Mouse (Mus musculus) G1E (cell line): ENCODE results near the gene Gtpbp8. TPM values are rescaled to one million over a fixed set of nuclear protein-coding genes. Genes with fewer than 3 reads are reported as not detected.

Experiments used
- ATAC-seq: 2 replicates; pipeline ENCODE4 v1.8.0; 2016; ENCODE audit warnings: mild to moderate bottlenecking; ENCODE audit not compliant: insufficient number of reproducible peaks, poor library complexity, low FRiP score, severe bottlenecking; ENCODE audit errors: extremely low read depth
- DNase-seq: peaks from one replicate; pipeline ENCODE4 v3.0.0; 2012; ENCODE audit warnings: low spot score
- H3K27me3 ChIP-seq: 2 replicates; pipeline ENCODE4 v1.6.1; 2012; ENCODE audit warnings: mild to moderate bottlenecking, low read length, inconsistent platforms; ENCODE audit not compliant: insufficient read depth
- H3K36me3 ChIP-seq: replicated peaks from 2 replicates; pipeline ENCODE3; 2012; ENCODE audit warnings: mild to moderate bottlenecking, inconsistent platforms
- H3K4me1 ChIP-seq: 2 replicates; pipeline ENCODE4 v1.6.1; 2012; ENCODE audit warnings: low read depth, low read length, inconsistent platforms, mixed read lengths; ENCODE audit not compliant: insufficient read depth
- H3K4me3 ChIP-seq: 2 replicates; pipeline ENCODE4 v1.5.1; 2012; ENCODE audit warnings: low read depth, mild to moderate bottlenecking, inconsistent platforms, low read length, moderate library complexity, mixed read lengths
- H3K9me3 ChIP-seq: replicated peaks from 2 replicates; pipeline ENCODE4 v1.6.1; 2012; ENCODE audit warnings: inconsistent platforms
- CTCF ChIP-seq: IDR thresholded peaks from 2 replicates; pipeline ENCODE4 v1.5.1; 2012; ENCODE audit warnings: low read depth, low read length, inconsistent platforms, mixed read lengths
- GATA1 ChIP-seq: IDR thresholded peaks from 2 replicates; pipeline ENCODE4 v1.6.1; 2012; ENCODE audit warnings: borderline replicate concordance, low read length, inconsistent platforms, mixed read lengths
- GATA2 ChIP-seq: IDR thresholded peaks from 2 replicates; pipeline ENCODE4 v1.6.1; 2012; ENCODE audit warnings: low read depth, low read length, inconsistent platforms, borderline replicate concordance
- POLR2AphosphoS5 ChIP-seq: IDR thresholded peaks from 2 replicates; pipeline ENCODE4 v1.6.1; 2012; ENCODE audit warnings: low read depth, low read length, inconsistent platforms; ENCODE audit not compliant: insufficient replicate concordance
- TAL1 ChIP-seq: conservative IDR thresholded peaks from 2 replicates; pipeline ENCODE4 v1.6.1; 2012; ENCODE audit warnings: low read depth, low read length, inconsistent platforms, mixed read lengths
- polyA plus RNA-seq: library from polyadenylated mRNA; stranded (reverse); fragments of >175 nt; gene quantifications from 2 replicates; pipeline ENCODE4 v1.2.3, GENCODE M21; 2012
- total RNA-seq, 2 experiments: library from RNA; stranded (forward) in 1 of 2; stranded (reverse) in 1 of 2; fragments of 200-1000 nt in 1 of 2; fragments of >200 nt in 1 of 2; fragmentation: Nextera tagmentation in 1 of 2; gene quantifications; 2 replicates each; pipeline ENCODE4 v1.2.3; 2014 to 2017

The Gtpbp8 gene
- total RNA-seq (2014; fragmentation: Nextera tagmentation) (34.3 and 41.9 TPM in 2 replicates), total RNA-seq (2017) (26.6 and 32.2 TPM in 2 replicates), polyA plus RNA-seq (26.4 and 36.5 TPM in 2 replicates)

DNA sequence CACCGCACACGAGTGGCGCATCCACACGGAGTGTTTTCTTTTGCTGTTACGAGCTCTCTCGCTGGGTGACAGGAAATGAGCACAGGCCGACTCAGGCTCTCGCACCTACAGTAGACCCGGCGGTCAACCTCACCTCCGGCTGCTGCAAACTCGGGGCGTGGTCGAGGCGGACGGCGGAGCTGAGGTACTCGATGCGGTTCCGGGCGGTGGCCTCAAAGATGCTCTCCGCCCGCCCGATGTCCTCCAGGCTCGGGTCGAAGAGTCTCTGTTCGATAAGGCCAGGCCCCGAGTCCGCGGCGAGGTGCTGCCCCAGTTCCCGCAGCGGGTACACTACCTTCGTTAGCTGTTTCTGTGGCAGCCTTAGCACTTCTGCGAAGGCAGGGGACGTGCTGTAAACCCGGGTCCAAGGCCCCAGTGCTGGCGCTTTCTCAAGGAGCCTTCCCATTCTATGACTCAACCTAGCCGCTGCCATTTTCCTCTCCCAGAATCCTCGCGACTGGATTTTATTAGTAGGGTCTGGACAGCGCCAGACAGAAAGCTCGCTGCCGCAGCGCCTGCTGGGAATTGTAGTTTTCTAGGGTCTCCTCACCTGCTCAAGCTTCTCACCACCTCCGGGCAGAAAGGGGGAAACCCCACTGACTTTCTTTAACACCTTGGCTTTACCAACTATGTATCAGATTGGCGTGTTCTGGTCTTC, at the start of gene Gtpbp8:
Gene Gtpbp8 (minus strand): TSS at position 498 of the 697 bp plus-strand sequence.
- no peaks in the 10 kb centered on the region for H3K9me3 ChIP-seq
- ATAC-seq (peak; percentile 86), DNase-seq (peak; percentile 79)
- H3K36me3 ChIP-seq: peaks cover 20% of the 10 kb centered on the region
- peak within 1 kb of the TSS; percentile 78 for H3K4me3 ChIP-seq
- H3K4me1 ChIP-seq: peaks cover 30% of the 10 kb centered on the region
- no peak for TF ChIP-seq GATA2
- no peak for TF ChIP-seq GATA1
- TF ChIP-seq POLR2AphosphoS5: no peak
- TF ChIP-seq CTCF: no peak
- no peak for TF ChIP-seq TAL1
- no peaks in the 10 kb centered on the region; the same call in 1 of the 2 replicates for H3K27me3 ChIP-seq

DNA sequence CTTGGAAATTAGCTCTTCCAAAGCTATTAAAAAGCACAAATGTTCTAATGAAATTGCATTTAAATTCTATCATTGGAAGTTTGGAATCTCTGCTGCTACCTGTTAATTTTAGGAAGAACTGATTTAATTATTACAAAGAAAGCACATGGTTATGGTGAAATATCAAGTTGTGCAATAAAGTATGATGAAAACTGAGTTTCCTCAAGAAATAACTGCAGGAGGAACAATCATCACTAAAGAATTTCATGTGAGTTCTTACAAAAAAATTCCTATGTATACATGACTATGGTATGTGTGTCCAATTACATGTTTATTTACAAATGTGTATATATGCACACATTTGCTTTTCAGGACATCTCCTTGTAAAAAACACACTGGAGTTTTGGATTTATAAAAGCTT, 48.3 kb upstream of the Gtpbp8 start:
- Histone ChIP-seq H3K9me3 (no peaks in the 10 kb centered on the region), H3K4me3 (no peak overlapping the region), H3K27me3 (no peaks in the 10 kb centered on the region), H3K4me1 (no peaks in the 10 kb centered on the region), H3K36me3 (no peaks in the 10 kb centered on the region)
- no peak for ATAC-seq
- TF ChIP-seq CTCF: no peak
- TF ChIP-seq TAL1: no peak
- TF ChIP-seq POLR2AphosphoS5: no peak
- TF ChIP-seq GATA1: no peak
- no peak for TF ChIP-seq GATA2
- DNase-seq: no peak

DNA sequence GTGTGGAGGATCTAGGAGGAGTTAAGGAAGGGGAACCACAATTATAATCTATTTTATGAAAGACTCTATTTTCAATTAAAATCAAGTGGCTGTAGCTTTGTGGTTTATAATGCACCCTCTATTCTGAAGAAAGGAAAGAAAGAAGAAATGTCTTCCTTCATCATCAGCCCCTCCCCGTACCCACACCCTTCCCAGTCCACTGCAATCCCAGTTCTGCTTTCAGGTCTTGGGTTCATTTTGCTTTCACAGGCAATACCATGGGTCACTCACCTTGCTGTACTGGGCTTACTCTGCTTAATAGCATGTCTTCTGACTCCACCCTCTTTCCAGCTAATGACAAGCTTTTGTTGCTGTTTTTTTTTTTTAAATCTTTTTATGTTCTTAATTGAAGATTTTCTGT, 40.8 kb upstream of the Gtpbp8 start:
- H3K4me1 ChIP-seq: no peaks in the 10 kb centered on the region
- no peak overlapping the region for H3K4me3 ChIP-seq
- DNase-seq (no peak), ATAC-seq (no peak)
- no peaks in the 10 kb centered on the region for H3K27me3 ChIP-seq
- TF ChIP-seq TAL1 (no peak), CTCF (no peak)
- H3K36me3 ChIP-seq: no peaks in the 10 kb centered on the region
- H3K9me3 ChIP-seq: no peaks in the 10 kb centered on the region

DNA sequence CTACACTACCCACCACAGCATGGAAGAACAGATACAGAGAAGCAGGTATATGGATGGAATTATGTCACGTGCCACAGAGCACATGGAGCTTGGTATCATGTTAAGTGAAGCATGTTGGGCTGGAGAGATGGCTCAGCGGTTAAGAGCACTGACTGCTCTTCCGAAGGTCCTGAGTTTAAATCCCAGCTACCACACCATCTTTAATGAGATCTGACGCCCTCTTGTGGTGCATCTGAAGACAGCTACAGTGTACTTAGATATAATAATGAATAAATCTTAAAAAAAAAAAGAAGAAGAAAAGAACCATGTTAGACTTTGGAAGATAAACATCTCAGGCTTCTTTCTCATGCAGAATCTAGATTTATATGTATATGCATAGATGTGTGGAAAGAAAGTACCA, 34.6 kb upstream of the Gtpbp8 start:
- Histone ChIP-seq H3K4me3 (no peak overlapping the region), H3K27me3 (no peaks in the 10 kb centered on the region), H3K36me3 (no peaks in the 10 kb centered on the region), H3K4me1 (peaks cover 14% of the 10 kb centered on the region; the same call in 1 of the 2 replicates), H3K9me3 (no peaks in the 10 kb centered on the region)
- TF ChIP-seq POLR2AphosphoS5: no peak
- TF ChIP-seq CTCF: no peak
- TF ChIP-seq GATA2: no peak
- TF ChIP-seq TAL1: no peak
- no peak for TF ChIP-seq GATA1
- ATAC-seq (no peak), DNase-seq (no peak)

DNA sequence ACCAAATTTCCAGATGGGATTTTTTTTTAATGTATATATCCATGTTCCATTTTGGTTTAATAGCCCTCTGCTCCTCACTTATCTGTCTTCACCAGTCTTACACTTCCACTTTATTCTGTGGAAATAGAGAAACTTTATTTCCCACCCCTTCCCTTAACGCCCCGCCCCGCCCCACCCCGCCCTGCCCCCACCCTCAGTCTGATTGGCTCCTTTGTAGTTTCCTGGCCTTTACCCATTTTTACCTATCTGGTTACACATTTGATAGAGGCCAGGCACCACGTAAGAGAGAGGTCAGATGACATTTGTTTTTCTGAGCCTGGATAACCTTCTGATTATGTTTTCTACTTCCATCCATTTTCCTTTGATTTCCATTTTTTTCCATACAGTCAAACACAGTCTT, 33.3 kb upstream of the Gtpbp8 start:
- peaks cover 14% of the 10 kb centered on the region; the same call in 1 of the 2 replicates for H3K4me1 ChIP-seq
- H3K36me3 ChIP-seq: no peaks in the 10 kb centered on the region
- TF ChIP-seq POLR2AphosphoS5 (no peak), TAL1 (no peak), CTCF (no peak), GATA1 (no peak), GATA2 (no peak)
- no peak overlapping the region for H3K4me3 ChIP-seq
- H3K9me3 ChIP-seq: no peaks in the 10 kb centered on the region
- ATAC-seq: no peak
- H3K27me3 ChIP-seq: no peaks in the 10 kb centered on the region
- DNase-seq: no peak

DNA sequence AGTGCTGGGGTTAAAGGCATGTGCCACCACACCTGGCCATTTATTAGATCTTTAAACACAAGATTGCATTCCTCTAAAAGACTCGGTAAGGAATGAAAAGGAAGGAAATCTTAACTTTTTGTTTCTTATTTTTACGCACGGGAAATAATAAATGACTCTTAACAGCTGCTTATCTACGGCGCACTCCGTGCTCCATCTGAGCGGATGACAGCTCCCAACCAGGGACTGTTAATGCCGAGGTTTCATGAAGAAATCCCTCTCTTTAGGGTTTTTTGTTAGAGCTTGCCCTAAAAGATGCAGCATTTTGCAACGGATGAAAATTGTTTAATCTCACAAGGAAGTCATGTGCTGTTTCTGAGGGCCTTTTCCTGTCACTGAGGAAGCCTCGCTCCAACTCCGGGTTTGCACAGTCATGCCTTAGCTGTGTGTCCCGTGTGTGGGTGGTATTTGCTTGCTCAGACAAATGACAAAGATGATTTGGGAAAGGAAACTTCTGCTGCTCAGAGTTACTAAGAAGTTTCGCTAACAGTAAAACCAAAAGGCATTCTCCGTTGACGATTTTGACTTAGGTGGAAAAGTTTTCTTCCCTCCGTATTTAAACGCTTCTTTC, 32.5 kb upstream of the Gtpbp8 start:
- no peak overlapping the region for H3K4me3 ChIP-seq
- ATAC-seq (peak; percentile 92), DNase-seq (no peak)
- H3K27me3 ChIP-seq: no peaks in the 10 kb centered on the region
- TF ChIP-seq POLR2AphosphoS5: no peak
- TF ChIP-seq CTCF: no peak
- no peak for TF ChIP-seq GATA2
- TF ChIP-seq TAL1: no peak
- TF ChIP-seq GATA1: no peak
- H3K9me3 ChIP-seq: no peaks in the 10 kb centered on the region
- no peaks in the 10 kb centered on the region for H3K36me3 ChIP-seq
- H3K4me1 ChIP-seq: peaks cover 17% of the 10 kb centered on the region
